Mouse (Mus musculus) kidney, postnatal 14 days (tissue): ENCODE data around the gene Aftph.
"Not testable (repeated sequence)": the region's sequence is repeated elsewhere in the genome, so short reads cannot be mapped to it uniquely, and the experiment has no call there.

Experiments
- DNase-seq: peaks from one replicate; pipeline ENCODE4 v3.0.0; 2022; ENCODE audit warnings: mixed read lengths

Aftph gene

DNA sequence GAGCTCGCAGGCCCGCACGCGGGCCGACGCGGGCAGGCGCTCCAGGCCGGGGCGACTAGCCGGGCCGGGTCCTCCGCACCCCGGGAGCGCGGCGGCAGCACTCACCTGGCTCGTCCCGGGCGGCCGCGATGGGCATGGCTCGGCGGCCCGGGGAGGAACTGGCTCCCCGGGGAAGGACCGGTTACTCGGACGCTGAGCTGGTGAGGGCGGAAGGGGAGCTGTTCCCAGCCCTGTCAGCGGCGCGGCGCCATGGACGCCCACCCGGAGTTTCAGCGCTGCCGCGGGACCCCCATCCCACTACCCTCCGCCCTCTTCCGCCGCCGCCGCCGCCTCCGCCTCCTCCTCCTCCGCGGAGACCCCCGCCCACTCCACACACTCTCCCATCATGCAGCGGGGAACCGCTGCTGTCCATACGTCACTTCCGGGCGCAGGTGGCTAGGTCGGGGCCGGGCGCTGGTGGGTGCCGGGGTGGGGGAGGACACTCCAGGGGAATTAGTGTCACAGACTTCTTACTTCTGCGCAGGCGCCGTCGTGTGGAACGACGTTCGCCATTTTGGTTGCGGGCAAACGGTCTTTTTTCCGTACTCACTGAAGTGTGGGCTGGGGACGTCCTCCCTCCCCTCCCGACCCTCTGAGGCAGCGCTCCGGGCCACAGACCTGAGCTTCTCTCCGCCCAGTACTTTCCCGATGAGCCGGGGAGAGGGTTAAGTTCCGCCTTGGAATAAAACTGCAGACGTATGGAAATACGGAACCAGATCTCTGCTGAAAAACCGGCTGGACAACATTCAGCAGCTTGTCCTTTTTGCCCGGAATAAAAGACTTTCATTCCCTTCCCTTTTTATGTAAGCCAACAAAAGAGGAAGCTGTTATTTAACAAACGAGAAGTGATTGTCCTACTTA lies at the start of gene Aftph:
Gene Aftph (minus strand): TSS at position 389 of the 900 bp plus-strand sequence.
- DNase-seq = peak; percentile 99

DNA sequence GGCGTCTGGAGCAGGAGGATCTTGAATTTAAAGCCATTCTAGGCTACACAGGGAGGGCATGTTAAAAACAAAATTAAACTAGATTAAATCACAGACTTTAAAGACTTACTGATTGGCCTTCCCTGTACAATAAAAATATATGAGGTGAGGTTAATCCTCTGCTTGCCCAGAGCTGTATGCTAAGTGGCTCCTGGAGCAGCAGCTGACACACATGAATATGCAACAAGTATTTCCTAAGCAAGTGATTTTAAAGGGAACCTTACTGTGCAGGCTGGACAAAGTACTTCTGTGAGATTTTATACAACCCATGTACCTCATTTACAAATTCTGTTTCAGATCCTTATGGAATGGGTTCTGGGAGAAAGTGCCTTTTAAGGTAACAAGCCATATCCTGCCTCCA lies 47.6 kb upstream of the Aftph start:
- no peak for DNase-seq

DNA sequence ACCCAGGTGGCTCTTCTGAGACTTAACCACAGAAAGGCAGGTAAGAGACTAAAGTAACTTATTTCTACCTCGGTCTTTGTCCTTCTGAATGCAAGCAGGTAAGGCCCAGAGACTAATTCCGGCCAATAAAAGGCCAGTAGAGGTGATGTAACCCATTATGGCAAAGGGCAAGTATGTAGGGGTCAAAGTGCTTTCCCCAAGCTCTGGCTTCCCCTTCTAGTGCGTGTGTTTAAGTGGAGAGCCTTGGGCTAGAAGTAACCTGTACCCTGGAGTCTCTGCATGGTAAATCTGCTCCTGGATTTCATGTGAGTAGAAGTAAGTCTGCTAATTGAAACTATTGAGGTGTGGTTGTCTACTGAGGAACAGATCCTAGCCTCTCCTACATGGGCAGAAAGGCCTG lies 46.7 kb upstream of the Aftph start:
- DNase-seq = no peak

DNA sequence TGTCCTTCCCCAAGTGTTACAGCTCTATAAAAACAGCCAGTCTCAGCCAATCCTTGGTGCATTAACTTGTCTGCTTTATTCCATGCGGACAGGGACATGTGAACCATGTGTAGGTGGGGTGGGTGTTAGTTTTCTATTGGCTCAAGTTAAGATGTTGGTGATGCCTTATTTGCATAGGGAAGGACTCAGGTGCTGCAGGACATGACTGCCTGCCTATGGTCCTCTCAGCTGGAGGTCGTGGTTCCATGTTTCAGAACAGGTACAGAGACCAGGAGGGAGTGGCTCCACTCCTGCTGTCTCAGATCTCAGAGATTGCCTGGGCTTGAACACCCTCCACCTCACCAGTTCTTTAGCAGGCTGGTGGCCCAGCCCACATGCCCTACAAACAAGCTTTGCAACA lies 44.8 kb upstream of the Aftph start:
- DNase-seq = no peak

DNA sequence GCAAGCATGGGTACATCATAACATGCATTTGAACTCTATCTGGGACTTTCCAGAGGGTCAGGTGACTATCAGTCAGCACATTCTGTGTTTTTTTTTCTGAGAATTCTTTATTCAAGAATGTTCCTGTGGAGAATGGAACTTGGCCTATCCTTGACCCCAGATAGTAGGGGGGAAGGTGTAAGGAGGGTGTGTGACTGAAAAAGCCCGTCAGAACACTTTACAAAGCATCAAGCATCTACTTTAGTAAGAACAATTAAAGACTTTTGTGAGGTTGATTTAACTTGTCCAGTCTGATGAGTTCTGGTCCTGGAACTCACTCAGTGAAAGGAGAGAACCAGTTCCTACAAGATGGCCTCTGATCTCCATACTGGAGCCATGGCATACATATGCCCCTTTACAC lies 43.8 kb upstream of the Aftph start:
- DNase-seq = no peak

DNA sequence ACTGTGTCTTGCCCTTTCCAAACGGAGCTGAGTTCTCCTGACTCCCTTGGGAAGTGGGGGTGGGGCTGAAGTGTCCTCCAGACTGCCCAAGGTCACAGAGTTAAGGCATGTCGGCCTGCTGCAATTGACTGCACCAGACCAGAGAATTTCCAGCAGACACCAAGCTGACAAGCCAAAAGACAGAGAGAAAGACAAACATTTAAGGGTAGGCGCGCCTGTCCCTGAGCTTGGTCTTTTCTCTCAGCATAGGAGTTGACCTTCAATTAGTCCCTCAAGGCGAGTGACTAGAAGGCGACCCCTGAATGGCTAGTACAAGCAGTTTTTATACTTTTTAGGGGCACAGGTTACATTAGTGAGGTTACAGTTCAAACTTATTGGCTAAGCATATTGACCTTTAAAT lies 43.4 kb upstream of the Aftph start:
- DNase-seq = no peak

DNA sequence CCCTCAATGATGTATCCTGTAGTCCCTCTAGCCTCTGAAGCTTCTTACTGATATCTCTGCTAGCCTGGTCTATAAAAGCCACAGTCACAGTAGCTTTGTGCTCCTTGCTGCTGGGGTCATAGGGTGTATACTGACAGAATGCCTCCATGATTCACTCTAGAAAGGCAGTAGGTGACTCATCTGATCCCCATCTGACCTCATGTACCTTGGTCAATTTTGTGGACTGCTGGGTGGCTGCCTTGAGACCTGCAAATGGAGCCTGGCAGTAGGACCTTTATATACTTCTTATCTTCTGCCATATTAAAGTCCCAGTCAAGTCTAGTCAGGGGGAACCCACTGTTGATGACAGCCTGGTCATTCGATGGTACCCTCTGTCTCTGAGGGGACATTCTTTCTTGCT lies 42.1 kb upstream of the Aftph start:
- no peak for DNase-seq

DNA sequence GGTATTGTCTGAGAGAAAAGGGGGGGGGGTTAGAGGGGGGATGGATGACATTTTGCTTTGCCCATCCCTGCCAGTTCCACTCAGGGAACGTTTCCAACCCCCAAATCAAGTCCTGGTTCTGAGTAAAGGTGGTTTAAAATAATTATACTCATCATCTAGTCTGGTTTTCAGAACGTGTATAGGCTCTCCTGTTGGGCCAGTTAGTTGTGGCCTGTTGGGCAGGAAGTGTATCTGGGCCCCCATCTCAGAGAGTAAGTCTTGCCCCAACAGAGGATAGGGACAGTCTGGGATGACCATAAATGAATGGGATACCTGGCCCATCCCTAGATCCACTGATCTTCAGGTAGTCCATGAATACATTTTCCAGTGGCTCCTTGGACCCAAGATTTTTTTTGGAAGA lies 41.2 kb upstream of the Aftph start:
- no peak for DNase-seq

DNA sequence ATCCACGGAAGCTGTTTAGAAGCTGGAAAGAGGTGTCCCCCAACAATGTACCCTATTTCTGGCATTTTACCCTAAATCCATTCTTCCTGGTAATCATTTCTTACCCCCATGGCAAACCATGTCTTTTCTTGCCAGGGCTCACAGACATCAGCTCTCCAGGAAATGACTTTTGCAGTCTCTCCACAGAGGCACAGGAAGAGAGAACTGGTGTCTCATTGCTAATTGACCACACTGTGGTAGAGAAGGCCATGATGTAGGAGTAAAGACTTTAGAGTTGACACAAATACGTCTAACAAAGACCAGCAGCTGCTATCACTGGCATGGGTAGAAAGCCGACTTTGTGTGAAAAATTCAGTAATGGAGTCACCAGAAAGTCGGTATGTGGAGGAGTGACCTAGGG lies 38.9 kb upstream of the Aftph start:
- DNase-seq = no peak

DNA sequence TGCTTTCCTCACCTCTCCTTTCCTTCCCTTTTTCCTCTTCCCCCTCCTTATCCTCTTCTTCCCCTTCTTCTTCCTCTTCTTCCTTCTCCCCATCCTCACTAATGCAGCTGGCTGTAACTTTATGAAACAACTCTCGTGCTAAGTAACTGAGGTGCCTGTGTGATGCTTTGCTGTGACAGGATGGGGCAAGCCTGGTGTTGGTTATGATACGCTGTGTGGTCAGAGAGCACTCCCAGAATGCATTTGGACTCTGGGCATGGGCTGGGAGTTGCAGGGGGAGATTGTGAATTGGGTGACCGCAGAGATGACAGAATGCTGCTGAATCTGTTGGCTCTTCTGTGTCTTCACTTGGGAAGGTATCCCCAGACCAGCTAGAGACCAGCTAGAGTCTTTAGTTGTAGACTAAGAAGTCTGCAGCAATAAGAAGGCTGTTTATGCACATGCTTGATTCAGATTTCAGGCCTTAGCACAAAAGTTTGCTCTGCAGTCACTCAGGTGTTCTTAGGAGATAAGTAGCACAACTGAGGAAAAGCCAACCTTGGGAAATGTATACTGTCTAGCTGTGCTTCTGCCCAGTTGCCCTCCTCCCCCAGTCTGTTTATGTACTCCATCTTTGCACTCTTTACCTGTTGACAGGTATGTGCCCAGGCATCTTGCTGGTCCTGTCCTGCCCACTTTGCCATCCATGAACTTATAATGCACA lies 37.6 kb upstream of the Aftph start:
- DNase-seq = no peak

DNA sequence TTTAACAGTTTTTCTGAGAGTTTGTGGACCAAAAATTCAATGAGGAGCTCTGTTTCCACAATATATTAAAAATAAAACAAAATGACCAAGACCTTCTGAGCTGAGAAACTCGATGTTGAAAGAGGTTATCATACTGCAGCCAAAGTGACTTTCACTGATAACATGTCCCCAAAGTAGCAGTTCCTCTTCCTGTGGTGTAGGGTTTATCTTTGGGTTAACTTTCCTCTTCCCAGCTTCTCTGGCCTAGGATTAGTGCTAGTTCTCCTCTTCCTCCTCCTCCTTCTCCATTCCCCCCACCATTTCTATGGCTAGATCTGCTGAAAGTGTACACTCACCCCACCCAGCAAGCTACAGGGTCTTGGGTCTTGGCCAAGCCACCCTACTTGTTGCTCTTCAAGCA lies 36.9 kb upstream of the Aftph start:
- DNase-seq = no peak

DNA sequence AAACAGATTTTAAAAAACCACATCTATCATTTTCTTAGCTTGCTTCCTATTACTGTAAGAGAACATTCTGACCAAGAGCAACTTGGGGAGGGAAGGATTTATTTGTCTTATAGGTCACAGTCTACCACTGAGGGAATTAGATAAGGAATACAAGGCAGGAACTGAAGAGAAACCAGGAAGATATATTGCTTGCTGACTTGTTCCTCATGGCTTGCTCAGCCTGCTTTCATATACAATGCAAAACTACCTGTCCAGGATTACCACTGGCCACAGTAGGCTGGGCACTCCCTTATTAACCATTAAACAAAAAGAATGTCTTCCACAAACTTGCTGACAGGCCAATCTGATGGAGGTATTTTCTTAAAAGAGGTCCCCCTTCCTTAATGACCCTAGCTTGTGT lies 35.3 kb upstream of the Aftph start:
- DNase-seq = no peak

DNA sequence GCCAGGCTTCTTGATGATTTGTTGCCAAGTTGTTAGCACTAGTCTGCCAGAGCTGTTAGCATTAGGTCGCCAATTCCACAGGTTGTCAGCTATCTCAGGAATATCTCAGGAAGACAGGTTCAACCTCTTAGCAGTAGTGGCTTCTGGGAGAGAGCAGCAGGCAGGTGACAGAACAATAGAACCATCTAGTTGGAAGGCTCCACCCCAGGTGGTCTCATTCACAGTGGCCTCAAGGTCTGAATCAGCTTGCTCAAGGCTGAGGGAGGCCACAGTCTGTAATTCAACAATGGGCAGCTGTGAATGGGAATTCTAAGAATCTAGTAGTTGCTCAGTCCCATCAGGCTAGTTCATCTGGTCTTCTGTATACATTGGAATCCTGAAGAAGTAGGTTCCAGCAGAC lies 31.3 kb upstream of the Aftph start:
- DNase-seq = no peak

DNA sequence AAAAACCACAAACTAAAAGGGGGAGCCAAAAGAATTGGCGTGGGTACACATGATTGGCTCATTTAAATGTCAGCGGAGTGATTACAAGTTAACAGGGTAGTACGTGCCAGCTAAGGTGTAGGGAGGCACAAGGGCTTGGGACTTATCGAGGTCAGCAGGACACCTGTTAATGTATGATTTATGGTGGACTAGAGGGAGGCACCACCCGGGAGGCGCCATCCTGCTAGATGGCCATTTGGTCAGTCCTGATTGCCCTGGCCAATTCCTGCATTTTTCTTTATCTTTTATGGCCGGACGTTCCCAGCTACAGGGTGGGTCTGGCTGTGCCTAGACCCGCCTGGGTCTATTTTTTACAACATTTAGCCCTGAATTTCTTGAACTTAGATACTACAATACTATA lies 30.4 kb upstream of the Aftph start:
- not testable (repeated sequence) for DNase-seq

DNA sequence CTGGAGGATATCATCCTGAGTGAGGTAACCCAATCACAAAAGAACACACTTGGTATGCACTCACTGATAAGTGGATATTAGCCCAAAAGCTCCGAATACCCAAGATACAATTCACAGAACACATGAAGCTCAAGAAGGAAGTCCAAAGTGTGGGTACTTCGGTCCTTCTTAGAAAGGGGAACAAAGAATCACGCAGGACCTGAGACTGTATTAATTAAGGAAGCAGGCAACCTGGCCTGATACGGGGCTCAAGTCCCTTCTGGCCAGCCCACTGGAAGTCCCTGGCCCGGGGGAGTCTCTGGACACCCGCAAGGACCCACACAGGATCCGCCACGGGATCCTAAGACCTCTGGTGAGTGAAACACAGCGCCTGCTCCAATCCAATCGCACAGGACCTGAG lies 20.6 kb upstream of the Aftph start:
- DNase-seq = not testable (repeated sequence)

DNA sequence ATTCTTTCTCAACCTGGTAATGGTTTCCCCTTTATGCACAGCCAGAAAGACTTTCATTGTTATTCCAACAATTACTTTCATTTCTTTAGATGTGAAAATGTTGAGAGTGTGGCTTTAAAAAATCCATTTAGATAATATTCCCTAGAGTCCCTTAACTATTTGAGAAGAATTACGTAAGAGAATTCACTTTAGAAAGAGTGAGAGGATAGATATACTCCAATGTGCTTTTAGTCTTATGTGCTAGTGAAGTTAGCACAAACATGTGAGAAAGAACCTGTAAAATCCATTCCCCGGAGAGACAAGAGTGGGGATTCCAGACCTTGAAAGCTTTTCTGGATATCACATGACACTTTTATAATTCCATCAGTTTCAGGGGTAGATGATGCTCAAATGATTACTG lies 9.2 kb upstream of the Aftph start:
- DNase-seq = no peak

DNA sequence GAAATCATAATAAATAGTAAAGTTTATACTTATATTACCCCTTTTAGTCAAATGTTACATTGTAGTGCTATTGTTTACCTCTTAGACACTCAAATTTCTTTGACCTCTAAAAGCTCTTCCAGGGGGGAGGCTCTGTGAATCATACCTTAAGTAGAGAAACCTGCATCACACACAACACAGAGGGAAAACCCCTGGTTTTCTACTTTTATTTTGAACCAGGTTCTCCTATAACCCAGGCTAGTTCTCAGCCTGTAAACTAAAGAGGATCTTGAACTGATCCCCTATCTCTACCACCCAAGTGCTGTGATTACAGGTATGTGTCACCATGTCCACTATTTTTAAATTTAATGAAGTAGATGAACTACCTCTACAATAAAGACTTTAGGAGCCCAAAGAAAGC lies 2.0 kb upstream of the Aftph start:
- no peak for DNase-seq

DNA sequence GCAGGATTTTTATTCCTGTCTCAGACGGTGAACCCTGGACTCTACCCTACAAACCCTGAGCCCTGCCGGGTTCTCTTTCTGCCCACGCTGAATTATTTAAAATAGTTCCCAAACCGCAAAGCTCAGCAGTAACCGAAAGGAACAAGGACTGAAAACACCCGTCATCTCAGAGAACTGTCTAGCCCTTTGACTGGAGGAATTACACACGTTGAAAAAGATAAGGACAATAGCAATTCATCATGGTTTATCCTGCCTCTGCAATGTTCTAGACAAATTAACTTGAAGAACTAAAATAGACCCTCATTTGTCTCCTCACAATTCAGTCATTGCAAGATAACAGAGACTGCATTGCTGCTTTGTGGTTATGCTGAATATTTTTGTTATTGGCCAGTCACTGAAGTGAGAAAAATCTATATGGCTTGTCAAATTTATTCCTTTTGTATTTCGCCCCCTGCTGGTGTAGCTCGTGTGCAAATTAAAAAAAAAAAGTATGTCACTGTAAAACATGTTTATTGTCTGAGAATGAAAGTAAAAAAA lies 1.0 kb upstream of the Aftph start:
- DNase-seq = peak; percentile 73

DNA sequence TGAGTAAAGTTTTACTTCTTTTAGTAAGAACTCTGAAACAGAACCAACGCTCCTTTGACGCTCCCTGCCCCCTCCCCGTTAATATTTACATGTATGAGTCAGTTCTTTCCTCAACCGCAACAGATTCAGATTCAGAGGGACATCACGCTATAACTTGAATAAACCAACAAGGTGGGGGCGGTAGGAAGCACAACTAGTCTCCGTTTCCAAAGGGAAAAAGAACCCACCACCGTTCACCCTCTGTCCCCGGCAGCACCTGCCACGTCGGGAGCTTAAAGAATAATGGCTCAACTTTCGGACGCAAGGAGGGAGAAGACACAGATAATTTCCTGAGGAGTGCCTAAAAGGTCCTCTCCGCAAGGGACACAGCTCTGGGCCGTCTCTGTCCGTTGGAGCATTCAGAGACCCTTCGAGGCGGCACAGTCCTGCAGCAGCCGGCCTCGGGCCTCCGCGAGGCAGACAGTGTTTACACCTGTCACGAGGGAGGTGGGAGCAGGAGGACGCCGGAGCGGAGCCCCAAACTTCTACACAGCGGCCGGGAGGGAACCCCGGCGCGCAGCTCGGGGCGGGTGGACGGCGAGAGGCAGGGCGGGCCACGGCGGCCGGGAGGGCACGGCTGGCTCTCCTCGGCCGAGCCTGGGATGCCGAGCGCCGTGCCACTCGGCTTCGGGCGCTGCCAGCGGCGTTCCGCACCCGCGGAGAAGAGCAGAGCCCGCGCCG lies 748 bp downstream of the Aftph start:
- DNase-seq = peak; percentile 58

DNA sequence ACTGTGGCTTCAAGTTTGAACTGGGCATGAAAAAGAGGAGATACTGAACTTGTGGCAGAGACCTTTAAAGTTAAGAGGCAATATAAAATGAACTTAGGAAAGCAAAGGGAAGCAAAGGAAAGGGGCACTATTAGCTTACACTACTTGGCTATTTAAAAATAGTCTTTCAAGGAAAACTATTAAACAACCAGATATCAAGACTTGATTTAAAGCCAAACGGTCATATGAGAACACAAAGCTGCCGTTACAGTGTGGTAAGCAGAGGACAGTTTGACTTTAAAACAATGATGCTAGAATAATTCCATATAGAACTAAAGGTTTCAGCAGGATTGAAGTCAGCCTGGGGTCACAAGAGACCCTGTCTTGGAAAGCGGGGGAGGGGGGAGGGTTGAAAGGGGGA lies 7.3 kb downstream of the Aftph start:
- no peak for DNase-seq

DNA sequence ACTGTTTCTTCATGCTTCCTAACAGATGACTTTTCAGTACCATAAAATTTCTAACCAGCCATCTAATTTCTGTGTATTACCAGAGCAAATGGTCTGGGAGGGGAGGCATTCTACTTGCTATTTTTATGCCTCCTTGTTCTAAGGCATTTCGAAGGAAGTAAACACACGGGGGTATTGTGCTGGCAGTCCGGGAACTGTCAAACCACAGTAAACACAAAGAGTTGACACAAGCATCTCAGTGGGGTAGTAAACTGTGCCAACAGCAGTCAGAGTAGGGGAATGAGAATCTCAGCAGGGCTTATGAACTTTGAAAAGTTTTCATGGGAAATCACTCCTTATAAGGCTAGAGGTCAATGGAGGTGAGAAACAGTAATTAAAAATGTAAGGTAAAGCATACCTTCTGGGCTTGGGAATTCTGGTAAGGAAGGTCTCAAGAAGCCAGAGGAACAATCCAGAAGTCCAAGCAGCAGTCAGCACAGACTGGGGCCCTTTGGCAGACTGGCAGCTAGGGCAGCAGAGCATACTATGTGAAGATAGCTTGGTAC lies 7.8 kb downstream of the Aftph start:
- peak; percentile 28 for DNase-seq

DNA sequence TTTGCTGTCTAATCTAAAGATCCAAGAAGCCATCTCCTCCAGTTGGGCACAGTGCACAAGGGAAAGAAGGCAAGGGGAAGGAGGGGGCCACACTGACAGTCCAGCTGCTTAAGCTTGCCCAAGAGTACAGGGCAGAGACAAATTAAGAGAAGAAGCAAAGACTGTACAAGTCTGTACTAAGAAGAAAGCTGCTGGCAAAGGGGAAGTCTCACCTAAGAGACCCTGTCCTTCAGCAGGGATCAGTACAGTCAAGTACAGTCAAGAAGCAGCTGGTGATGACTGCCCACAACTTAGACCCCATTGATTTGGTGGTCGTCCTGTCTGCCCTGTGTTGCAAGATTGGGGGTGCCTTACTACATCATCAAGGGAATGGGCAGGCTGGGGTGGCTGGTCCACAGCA lies 12.0 kb downstream of the Aftph start:
- DNase-seq = no peak

DNA sequence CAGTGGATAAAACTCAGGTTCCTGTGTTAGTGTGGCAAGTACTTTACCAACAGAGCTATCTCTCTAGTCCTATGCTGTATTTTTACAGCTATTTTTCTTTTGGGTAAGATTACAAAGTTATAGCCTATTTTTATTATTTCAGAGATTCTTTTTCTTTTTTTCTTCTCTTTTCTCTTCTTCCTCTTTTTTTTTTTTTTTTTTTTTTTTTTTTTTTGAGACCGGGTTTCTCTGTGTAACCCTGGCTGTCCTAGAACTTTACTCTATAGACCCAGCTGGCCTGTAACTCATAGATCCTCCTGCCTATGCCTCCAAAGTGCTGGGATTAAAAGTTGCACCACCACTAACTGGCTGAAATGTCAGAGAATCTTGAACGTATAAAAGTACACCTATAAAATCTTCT lies 13.3 kb downstream of the Aftph start:
- no peak for DNase-seq
